Mouse (Mus musculus) left cerebral cortex, postnatal 25 days (tissue): Measurements from ENCODE around the gene Gm20807. TPM values are rescaled to one million over a fixed set of nuclear protein-coding genes. Genes with fewer than 3 reads are reported as not detected.
"Not testable (repeated sequence)": the region's sequence is repeated elsewhere in the genome, so short reads cannot be mapped to it uniquely, and the experiment has no call there.

Experiments
- DNase-seq, 2 experiments: peaks; one replicate each; pipeline ENCODE4 v3.0.0; 2022; ENCODE audit warnings: low spot score in 2 of 2, mixed read lengths in 1 of 2
- intact Hi-C: fragments of 180-260 bp; cut with DNase I; formaldehyde crosslinking; loops from one replicate; pipeline ENCODE4 v1.15.1; 2025
- total RNA-seq, 2 experiments: library from RNA; stranded (reverse); gene quantifications; 2 replicates each; pipeline ENCODE4 v1.2.3; 2021

Gene Gm20807
- total RNA-seq = not detected

DNA sequence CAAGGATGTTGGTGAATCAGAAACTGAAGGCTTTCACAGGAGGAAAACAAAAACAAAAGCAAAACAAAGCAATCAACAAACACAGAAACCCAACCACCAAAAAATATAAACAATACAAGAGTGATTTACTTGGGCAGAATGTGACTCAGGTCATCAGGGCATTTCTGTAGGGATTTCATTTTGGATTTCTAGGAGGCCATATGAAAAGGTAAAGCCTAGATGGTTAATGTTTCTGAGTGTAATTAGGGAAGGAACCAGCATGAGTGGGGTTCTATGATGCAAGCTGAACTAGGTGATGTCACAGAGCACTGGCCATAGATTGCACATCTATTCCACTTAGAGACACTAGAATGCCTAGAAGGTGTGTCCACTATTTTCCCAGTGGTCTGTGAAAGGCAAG is at the start of gene Gm20807:
Gm20807 (plus strand) TSS at position 301 of the 400 bp plus-strand sequence.
- DNase-seq, intact Hi-C loops: not testable (repeated sequence)

Other genes with a start within 250 kb of the Gm20807 start
- not detected for gene Gm21891, start 90.6 kb downstream of the Gm20807 start, total RNA-seq
- not detected for gene Gm21425, start 119.1 kb downstream of the Gm20807 start, total RNA-seq
- not detected for gene Gm21828, start 181.0 kb downstream of the Gm20807 start, total RNA-seq
- gene Gm21440, start 209.5 kb downstream of the Gm20807 start, total RNA-seq = not detected
- not detected for gene Gm21454, start 209.6 kb downstream of the Gm20807 start, total RNA-seq